Mouse (Mus musculus) spleen, adult 18-20 months (tissue): ENCODE results near the gene Ppip5k2.
A peak's percentile ranks its signal among the peaks of the same experiment; 100 is the strongest.
"Not testable (repeated sequence)": the region's sequence is repeated elsewhere in the genome, so short reads cannot be mapped to it uniquely, and the experiment has no call there.

Experiments used
- DNase-seq, 2 experiments: peaks; one replicate each; pipeline ENCODE4 v3.0.0; 2022; ENCODE audit warnings: mixed read lengths in 2 of 2

Gene Ppip5k2

GRCm38 (mm10) chr1:97769904-97770753 lies at the start of gene Ppip5k2, which contains the start of gene Gin1:
TSS of gene Ppip5k2 (minus strand) at chr1:97770411.
TSS of gene Gin1 (plus strand) at chr1:97770172.
- peak; percentile 88 to 90 for DNase-seq

DNA sequence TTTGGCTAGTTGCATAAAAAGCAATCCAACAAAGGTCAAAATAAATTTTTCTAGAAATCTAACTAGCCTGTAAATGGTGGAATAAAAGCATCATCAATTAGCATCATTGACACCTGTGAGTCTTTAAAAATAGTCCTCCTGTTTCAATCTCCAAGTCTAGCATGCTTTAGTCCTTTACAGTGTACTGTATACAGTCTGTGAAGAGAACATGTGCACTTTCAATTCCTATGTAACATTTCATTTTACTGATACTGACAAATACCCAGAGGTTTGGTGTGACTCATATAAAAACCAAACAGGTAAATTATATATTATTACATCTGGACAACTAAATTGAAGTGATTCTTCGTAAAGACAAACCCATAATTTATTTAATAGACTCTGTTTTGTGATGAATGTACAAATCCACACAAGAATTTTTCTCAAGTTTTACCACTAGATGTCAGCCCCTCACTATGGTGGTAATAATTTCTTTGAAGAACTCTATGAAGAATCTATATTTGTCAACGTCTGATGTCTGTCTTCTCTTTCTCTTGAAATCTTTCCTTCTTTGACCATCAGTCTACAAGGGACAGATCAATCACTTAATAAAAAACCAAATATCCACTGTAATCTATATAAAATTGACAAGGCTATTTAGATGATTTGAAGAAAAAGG lies 39.2 kb upstream of the Ppip5k2 start:
- no peak for DNase-seq

- no peak for DNase-seq
These were observed 34.3 kb upstream of the Ppip5k2 start for GRCm38 (mm10) chr1:97804520-97804919.

DNA sequence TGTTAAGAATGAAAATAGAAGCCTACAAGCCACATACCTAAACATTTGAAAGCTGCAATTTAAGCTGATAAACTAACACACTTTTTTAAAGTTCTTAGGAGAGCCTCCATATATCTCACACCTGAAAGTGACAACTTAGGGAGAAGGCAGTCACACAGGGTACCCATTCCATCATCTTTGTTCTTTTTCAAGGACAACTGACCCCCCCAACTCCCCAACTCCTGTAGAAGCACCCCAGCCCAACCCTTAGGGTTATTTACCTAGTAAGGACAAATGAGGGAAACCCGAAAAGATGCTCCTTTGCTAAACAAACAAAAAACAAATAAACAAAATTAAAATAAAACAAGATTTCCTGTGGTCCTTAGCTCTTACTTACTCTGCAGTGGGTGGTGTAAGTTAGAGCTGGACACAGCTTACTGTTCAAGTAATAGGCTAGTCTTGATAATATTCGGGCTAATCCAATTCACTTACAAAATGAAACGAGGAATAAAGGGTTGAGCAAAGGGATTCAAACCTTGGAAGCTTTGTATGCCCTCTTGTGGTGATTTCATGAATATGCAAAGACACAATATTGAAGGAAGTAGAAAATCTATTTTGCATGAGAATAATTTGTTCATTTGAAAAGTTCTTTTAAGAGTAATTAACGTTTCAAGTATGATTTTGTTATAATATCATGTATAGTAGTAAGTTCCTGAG lies 32.1 kb upstream of the Ppip5k2 start:
- DNase-seq: no peak

DNA sequence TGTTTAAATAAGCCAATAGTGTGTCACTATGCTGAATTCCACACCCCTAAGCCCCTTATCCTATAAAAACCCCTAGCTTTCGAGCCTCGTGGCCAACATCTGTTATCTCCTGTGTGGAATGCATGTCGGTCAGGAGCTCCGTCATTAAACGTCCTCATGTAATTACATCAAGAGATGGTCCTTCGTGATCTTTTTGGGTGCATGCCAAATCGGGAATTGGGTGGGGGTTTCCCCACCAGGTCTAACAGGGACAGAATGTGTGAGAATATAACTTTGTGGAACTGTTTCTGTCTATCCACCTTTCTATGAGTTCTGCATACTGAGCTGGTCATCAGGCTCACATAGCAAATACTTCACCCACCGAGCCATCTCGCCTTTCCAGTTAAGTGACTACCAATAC lies 25.7 kb upstream of the Ppip5k2 start:
- no peak for DNase-seq

DNA sequence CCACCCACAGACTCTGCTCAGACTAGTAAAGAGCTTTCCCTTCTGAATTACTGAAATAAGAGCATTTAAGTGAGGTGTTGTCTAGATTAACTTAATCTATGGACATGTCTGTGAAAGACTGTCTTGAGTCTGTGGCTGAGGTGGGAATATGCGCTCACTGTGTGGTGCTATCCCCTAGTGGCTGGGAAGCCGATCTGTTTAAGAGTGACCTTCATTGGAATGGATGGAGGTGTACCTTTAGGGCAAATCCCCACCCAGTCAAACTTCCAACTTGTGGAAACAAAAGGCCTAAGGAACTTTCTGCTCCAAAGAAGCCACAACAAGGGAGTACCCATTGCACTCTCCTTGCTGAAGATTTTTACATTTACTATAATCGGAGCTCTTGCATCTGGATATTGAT lies 23.9 kb upstream of the Ppip5k2 start:
- no peak for DNase-seq

GRCm38 (mm10) chr1:97788490-97788889 lies 18.3 kb upstream of the Ppip5k2 start:
- no peak for DNase-seq

GRCm38 (mm10) chr1:97787674-97788073 lies 17.5 kb upstream of the Ppip5k2 start:
- DNase-seq: no peak

DNA sequence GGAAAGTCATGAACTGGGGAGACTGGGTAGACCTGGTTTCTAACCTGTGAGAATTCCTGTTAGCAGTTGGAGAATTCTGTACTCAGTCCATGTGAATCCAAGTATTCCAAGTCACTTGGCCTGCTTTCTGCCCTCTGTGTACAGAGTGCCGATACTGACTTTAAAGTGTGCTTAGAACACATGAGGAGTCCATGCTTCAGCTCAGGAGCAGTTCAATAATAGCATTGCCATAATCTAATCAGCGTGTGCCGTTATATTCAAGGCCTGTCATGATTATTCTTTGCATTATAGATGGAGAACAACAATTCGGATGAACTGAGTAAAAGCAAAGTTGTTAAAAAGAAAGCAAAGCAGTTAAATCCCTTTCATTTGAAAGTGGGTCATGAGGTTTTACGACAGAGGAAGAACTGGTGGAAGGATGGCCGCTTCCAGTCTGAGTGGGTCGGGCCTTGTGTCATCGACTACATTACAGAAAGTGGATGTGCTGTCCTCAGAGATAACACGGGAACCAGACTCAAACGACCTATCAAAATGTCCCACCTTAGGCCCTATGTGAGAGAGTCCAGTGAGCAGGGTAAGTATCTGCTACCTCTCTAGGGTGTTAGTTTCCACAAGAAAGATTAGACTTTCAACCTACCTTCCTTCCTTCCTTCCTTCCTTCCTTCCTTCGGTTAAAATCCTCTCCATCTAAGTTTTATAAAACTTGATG lies 15.6 kb upstream of the Ppip5k2 start:
- no peak for DNase-seq

DNA sequence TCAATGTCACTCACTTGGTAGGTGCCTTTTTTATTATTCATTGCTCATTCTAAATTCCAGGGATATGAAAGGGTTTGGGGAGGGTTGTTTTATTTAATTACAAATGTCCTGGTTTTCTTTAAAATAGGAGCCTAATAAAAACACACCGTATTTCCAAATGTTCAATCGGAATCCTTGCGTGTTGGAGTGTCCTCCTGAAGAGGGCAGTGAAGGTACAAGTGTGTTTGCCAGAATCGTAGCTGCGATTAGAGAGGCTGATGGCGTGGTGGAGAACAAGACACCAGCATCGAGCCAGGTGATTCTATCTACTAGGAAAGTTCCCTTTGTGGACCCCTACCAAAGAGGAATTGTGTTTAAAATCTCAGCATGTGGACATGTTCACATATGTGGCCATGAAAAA lies 14.7 kb upstream of the Ppip5k2 start:
- DNase-seq: no peak

- no peak for DNase-seq
These were observed 11.5 kb upstream of the Ppip5k2 start for GRCm38 (mm10) chr1:97781674-97782073.

DNA sequence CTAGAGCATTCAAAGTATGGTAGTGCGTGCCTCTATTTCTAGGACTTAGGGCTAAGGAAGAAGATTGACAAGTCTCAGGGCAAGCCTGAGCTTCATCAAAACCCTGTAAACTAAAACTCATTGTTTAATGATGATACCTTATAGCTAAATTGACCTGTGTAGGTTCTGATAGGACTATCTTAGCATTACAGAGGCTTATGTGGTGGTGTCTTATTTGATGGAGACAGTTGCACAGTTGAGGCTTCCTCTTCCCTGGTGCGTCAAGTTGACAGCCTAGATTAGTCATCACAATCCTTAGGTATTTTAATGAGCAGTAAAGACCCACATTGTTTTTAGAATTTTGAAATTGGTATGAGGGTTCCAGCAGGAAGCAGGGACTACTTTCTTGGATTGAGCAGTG lies 3.8 kb upstream of the Ppip5k2 start:
- DNase-seq: no peak

DNA sequence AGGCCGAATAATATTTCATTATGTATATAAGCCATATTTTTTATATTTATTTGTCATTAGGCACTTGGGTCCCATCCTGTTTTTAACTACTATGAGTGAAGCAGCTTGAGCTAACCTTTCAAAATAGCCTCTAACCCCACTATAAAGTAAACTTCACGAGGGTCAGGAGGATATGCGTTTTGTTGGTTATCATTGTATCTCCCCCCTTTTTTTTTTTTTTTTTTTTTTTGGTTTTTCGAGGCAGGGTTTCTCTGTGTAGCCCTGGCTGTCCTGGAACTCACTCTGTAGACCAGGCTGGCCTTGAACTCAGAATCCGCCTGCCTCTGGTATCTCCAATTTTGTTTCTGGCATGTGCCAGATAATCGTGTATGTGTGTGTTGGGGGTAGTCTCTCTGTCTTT lies 3.2 kb upstream of the Ppip5k2 start:
- no peak for DNase-seq

DNA sequence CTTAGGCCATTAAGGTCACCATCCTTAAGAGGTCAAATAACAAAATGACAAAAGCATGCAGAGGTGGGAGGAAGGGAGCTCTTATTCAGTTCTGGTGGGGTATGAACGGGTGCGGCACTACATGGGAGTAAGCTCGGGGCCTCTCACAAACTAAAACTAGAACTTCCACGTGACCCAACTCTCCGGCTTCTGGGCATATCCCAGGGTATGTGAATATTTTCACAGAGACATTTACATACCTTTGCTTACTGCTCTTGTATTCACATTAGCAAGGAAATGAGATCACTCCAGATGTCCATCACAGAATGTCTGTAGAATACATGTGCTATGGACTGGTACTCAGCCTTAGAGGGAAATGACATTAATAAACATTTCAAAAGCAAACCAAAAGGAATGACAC lies 1.5 kb upstream of the Ppip5k2 start:
- DNase-seq: no peak

DNA sequence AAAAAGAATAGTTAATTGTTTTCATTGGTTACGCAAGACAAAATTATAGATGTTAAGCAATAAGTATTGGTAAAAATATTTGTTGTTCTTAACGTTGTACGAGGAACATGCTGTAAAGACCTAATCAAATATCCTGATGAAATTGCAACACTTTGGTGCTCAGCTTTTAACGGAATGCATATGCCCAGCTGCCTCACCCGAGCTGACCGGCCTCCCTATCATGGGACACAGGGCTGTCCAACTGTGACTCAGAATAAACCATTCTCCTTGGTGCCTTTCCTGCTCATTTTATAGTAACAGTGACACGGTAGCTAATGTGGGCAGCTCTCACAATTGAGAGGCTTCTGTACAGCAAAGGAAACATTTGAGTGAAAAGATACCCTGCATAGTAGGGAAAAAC lies 907 bp upstream of the Ppip5k2 start:
- DNase-seq: no peak

DNA sequence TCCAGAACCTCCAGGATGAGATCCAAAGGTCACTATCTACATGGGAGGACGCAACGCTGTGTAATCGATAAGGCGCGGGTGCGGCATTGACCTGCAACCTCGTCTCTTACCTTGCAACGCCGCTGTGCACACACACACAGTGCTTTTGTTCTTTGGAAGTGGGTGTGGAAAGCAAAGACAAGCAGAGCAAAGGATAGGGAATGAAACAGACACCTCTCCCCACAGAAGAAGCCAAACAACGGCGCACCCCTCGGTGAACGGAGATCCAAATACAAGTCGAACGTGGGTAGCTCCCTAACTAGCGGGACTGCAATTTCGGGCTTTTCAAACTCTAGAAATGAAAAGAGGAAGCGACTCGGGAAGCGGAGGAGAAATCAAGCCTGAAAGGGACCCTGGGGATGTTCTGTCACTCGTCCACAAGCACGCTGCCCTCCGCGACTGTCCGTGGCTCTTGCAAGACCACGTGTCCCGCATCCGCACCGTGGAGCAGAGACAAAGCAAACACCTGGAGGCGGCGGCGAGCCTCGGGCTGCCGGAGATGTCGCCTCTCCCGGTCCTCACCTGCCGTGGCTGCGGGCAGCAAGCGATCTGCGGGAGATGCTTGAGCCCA lies 812 bp downstream of the Ppip5k2 start:
- DNase-seq: peak in 1 of 2 experiments; percentile 25

- no peak for DNase-seq
These were observed 1.3 kb downstream of the Ppip5k2 start for GRCm38 (mm10) chr1:97768906-97769293.

DNA sequence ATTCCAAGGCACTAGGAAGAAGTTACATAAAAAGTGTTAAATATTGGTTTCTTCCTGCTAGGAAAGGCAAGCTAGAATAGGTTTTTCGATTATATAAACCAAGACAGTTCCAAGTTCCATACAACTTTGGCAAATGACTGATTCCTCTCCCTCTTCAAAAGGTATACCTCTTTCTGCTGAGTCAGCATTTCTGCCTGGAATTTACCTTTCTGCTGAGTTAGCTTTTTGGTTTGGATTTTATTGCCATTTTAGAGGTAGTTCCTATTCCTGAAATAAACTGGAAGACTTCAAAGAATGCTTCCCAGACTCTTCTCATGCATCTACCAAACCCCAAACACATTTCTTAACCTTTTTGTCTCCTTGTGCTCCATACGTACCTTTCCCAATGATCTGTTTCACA lies 2.1 kb downstream of the Ppip5k2 start:
- no peak for DNase-seq

DNA sequence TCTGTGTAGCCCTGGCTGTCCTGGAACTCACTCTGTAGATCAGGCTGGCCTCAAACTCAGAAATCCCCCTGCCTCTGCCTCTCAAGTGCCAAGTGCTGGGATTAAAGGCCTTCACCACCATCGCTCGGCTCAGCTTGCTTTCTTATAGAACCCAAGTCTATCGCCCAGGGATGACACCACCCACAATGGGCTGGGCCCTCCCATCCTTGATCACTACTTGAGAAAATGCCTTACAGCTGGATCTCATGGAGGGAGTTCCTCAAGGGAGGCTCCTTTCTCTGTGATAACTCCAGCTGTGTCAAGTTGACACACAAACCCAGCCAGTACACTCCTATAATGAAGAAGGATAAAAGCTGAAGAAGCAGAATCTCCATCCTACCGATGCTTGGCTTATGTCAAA lies 4.5 kb downstream of the Ppip5k2 start:
- not testable (repeated sequence) for DNase-seq

GRCm38 (mm10) chr1:97761477-97761876 lies 8.7 kb downstream of the Ppip5k2 start:
- no peak for DNase-seq

- DNase-seq: no peak
These were observed 9.6 kb downstream of the Ppip5k2 start for GRCm38 (mm10) chr1:97760598-97760997.

DNA sequence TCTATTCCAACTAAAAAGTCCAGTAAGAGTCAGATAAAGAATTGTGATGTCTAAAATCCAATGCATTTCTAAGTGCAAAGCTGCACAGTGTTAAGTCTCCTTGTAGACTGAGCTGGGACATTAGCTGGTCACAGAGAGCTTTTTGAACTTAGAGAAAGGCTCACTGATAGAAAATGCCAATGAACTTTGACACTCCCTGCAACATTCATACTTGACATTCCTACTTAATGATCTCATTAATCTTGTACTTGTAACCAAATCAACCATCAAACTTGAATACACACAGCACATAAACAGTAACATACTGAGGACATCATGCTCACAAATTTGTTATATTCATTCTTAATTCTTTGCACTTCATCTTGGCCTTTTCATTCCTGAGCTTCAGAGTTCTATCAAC lies 10.4 kb downstream of the Ppip5k2 start:
- no peak for DNase-seq

- DNase-seq: no peak
These were observed 15.8 kb downstream of the Ppip5k2 start for GRCm38 (mm10) chr1:97754392-97754791.
